Mouse (Mus musculus) spleen, adult 12 weeks (tissue): ENCODE measurements around the gene Rnf149.

ENCODE experiments used
- DNase-seq: peaks from one replicate; pipeline ENCODE4 v3.0.0; 2022; ENCODE audit warnings: low spot score

Rnf149 gene

DNA sequence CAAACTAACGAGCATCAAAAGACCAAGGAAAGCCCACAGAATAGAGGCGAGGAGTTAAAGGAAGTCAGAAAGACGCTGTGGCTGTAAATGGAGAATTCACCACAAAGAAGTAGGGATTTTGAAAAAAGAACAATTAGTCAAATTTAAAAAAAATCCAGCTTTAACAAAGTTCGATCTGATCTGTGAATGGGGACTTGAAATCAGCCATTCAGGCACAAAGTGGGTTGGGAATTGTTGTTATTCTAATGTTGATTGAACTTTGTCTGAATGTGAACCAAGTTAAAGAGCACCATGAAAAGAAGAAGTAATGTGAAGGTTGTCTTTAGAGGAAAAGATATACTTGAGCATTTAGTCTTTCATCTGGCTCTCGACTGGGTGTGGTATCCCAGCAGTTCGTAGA lies 48.9 kb downstream of the Rnf149 start:
- no peak for DNase-seq

DNA sequence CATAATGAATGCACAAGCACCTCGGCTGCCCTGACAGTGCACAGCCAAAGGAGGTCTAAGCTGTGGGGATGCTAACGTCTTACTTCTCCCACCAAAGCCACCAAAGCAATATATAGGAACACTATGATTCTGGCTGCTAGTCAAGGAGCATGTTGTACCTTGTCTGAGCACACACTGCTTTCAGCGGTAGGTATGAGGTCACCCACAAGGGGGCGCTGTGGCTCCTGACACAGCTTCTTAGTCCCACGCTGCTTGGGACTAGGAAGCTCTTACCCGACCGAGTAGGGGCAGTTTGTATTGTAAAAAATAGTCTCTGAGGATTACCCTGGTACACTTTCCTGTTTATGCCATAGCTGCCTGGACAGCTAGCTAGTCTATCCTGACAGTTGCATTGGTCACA lies 49.8 kb downstream of the Rnf149 start:
- peak; percentile 62 for DNase-seq

DNA sequence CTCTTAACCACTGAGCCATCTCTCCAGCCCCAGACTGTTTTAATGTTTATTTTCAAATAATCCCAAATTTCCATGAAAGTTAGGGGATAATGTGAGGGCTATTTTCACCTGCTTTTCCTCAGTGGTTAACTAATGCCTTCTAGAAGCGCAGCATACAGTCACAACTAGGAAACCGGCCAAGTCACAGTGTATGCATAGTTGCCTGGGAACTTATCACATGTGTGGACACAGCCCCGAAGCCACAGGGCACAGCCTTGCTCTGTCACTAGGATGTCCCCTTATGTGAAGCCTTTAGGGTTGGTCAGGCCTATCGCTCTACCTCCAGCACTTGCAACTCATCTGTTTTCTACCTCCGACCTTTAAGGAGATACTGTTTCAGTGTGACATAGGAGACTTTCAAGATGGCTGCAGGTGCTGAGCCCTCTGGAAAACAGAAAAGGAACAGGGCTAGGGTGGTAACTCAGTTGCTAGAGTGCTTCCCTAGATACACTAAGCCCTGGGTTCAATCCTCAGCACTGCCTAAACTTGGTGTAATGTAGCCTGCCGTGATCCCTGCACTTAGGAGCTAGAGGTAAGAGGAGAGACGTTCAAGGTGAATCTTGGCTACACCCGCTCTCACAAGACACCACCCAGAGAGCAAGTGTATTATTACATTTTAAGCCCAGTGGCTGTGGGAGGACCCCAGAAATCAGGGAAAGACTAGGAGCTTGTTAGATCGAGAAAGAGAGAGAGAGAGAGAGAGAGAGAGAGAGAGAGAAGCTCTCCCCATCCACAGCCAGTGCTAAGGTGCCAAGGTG lies 50.6 kb downstream of the Rnf149 start:
- DNase-seq = no peak

DNA sequence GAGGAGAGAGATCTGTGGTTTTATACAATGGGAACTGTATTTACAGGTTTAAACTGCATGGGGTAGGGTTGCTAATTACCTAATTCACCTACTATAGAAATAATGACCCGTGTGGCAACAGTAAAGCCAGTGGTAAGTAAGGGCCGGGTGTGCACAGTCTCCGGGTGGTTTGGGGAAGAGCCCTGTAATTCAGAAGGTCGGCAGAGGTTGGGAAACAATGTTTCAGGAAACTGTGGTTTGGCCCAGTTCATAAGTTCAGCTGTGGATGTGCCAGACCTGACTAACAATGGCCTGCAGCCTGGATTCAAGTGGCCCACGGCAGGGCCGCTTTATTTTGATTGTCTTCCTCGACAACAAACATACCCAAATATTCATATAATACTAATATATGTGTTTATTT lies 51.4 kb downstream of the Rnf149 start:
- DNase-seq = no peak

DNA sequence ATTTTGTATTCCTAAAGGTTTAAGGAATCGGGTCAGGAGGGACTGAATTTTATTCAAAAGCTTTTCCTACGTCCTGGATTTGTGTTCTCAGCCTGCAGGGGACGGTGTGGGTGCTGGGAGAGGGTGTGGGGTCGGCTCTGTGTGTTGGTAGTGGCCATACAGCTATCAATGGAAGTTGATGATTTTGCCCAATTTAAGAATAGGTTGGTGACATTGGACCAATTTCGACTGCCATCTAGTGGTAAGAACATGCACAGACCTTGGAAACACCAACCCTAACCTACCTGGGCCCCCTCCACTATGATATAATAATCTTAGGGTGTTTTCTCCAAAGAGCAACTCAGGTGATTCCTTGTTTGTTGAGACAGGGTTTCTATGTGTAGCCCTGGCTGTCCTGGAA lies 54.7 kb downstream of the Rnf149 start:
- DNase-seq = no peak

DNA sequence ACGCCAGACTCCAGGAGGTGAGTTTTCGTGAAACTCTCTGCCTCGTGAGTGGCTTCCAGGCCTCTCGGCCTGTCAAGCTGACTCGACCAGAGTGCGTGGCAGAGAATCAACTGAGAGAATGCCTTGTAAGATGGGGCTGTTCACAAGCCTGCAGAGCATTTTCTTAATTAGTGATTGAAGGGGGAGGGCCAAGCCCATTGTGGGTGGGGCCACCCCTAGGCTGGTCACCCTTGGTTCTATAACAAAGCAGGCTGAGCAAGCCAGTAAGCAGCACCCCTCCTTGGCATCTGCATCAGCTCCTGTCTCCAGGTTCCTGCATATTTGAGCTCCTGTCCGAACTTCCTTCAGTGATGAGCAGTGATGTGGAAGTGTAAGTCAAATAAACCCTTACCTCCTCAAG lies 55.9 kb downstream of the Rnf149 start:
- DNase-seq = no peak

DNA sequence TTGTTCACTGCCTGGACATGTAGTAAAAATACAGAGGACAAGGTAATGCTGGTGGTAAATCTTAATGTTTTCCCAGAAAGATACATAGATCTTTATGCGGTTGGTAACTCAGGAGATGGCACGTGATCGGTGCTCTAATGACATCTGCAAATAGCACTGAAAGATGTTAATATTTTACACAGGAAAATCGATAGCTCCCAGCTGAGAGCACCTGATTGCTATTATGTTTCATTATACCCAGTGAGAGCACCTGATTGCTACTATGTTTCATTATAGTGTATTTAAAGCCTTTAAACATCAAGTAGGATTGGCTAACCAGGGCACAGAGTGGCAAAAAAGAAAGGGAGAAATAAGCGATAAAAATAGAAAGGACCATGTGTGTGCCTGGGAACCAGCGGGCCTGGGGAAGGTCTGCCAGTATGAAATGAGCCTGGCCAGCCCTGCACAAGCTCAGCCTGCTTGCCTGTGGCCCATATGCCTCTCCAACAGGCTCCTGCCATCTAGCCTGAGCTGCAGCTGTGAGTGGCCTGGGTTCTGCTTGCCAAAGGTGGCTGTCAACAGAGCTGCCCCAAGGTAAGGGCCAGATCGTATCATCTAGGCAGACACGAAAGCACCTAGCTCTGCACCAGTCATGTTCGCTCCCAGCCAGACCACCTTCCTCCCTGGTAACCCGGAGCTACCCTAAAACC lies 61.8 kb downstream of the Rnf149 start:
- DNase-seq = no peak

DNA sequence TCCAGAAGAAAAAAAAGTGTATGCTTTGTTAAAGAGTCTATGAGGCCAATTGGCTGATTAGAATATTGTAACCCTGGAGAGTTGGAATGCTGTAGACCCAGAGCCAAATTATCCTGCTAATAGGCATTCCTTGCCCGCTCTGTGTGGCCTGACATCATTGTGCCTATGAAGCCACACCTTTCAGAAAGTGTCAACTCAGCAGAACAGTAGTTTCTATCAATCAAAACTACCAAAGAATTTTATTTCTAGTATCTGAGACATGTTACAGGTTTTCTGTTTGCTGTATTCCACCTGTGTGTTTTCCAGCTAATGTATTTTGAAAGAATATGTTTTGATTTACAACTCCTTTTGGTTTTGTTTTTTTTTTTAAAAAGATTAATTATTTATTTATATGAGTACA lies 65.0 kb downstream of the Rnf149 start:
- no peak for DNase-seq

DNA sequence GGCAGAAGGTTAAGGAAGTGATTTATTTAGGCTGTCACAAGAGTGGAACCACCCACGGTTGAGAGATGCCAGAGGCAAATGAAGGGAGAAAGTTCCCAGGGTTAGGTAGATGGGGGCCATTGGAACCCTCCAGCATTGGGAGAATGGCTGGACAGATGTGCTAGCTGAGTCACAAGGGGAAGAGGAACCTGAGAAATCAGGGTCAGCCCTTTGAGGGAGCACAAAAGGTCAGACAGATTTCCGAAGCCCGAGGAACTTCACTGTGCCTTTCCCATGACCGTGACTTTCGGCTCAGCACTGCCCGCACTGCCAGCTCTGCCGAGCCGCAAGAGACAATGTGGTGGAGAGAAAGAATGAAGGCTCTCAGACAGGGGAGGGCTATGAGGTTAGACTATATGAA lies 65.4 kb downstream of the Rnf149 start:
- no peak for DNase-seq

DNA sequence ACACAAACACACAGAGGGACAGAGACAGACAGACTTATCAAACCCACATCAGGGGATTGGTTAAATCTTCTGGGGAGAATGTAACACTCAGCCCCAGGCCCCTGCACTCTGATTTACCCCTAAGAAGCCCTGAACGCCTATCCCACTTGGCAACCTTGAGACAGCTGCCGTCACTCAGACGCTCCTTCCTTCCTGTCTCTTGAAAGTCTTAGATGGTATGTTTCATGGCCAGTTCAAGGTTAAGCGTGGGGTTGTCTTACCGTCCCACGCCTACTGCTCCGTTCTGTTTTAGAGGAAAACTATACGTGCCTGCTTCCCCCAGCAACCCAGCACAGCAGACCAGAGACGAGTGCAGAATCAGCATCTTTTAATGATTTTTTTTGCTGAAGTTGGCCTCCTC lies 71.6 kb downstream of the Rnf149 start:
- no peak for DNase-seq

DNA sequence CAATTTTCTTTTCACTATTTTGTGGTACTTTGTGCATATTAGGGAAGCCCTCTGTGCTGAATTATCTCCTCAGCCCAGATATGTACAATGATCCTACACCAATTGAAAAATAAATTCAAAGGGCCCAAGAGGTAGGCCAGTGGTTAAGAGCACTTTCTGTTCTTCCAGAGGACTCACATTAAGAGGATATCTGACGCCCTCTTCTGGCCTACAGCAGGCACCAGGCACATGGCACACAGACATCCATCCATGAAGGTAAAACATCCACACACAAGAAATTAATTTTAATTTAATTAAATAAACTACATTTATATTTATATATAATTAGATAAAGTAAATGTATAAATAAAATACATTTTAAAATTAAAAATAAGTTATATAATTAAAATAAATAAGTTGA lies 72.9 kb downstream of the Rnf149 start:
- DNase-seq = no peak

DNA sequence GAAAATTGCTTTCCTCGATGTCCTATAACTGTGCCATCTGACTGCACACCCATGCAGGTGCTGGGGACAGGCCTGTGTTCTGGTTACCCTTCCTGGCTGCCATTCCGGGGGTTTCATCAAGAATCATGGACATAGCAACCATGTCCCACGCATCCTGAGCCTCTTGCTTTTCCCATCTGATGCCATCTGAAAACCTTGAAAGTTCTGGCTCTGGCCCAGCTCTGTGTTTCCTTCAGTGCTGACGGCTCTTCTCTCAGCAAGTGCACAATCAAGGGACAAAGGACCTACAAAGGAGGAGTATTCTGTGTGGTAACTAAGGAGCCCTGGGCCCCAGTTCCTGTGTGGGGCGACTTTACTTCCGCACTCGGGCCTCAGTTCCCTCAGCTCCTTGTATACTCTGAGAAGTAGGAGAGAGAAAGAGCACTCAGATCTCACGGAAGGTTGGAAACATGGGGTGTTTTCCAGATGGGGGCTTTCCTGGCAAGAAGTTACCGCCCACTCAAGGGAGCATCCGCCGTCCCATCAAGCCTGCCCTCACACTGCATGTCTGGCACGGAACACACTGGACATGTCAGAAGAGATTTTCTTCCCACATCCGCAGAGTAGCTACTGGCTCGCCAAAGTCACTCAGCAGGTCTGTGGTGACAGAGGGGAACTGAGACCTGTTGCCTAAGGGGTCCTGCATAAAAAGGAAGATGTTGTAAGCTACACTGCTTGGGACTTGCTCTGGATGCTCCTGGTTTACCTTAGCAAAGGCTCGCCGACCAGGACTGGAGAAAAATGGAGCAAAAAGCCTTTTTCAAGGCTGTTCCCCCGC lies 74.2 kb downstream of the Rnf149 start:
- no peak for DNase-seq
